Mouse (Mus musculus): ENCODE data around the gene Cep164. TPM values are rescaled to one million over a fixed set of nuclear protein-coding genes. Genes with fewer than 3 reads are reported as not detected.

Cep164 gene
- polyA plus RNA-seq, 1 experiment from 2014 or later = 20.6 TPM

DNA sequence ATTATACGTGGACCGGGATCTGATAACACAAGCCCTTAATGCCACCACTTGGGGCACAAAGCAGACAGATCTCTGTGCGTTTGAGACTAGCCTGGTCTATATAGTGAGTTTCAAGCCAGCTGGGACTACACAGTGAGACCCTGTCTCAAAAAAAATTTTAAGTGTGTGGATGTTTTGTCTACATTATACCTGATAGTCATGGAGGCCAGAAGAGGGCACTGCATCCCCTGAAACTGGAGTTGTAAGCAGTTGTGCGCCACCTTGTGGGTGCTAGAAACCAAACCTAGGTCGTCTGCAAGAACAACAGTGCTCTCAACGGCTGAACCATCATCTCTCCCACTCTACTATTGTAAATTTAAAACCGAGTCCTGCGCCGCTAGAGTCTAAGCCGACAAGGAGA lies 616 bp upstream of the Cep164 start:
- Histone ChIP-seq H3K9me3 (replicated peaks; ENCODE audit: low read length) (no peaks in the 10 kb centered on the region), H3K4me1 (replicated peaks; ENCODE audit: insufficient read depth, low read length) (peaks cover 4% of the 10 kb centered on the region; the same call in 1 of the 2 replicates), H3K9ac (ENCODE audit: low read depth, low read length) (no peak overlapping the region), H3K4me2 (ENCODE audit: low read length) (peak overlapping the region; percentile 90), H3K4me3 (replicated peaks; ENCODE audit: low read depth, low read length) (peak overlapping the region; percentile 84; the same call in 1 of the 2 replicates), H3K27me3 (ENCODE audit: insufficient read depth, low read length) (no peaks in the 10 kb centered on the region), H3K36me3 (ENCODE audit: insufficient read depth, low read length) (no peaks in the 10 kb centered on the region), H3K27ac (no peak overlapping the region)
- peak; percentile 92 for TF ChIP-seq CTCF (IDR thresholded peaks at IDR 0.05; ENCODE audit: low read depth)
- DNase-seq (ENCODE audit: low spot score) = peak; percentile 82
- no peak for ATAC-seq (replicated peaks; ENCODE audit: low FRiP score, low read depth)
- 36% methylated on average over 10 of the region's 10 CpGs for WGBS

DNA sequence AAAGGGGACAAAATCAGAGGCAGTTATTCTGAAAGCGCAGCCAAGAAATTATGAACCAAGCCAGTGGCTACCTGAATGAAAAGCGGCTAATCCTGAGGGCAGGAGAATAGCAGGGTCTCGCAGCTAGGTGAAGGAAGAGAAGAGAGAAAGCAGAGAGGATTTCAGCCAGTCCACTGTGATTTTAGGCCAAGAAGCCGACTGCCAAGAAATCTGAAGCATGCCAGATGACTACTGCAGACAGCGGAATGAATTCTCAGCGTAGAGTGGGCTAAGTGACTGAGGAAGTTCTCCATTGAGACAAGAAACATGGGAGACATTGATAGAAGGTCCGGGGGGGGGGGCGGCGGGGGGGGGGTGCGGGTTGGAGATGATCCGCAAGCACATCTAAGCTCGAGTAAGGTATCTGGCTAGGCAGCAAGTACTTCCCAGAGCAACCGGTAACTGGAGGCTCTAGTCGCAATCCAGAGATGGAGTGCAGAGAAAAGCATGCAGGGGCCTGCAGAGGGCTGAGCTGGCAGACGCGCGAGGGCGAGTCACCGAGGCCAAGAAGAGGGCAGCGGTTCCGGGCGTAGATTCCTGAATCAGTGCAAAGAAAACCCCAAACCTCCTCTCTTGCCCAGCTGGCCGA lies 714 bp downstream of the Cep164 start:
- ATAC-seq (replicated peaks; ENCODE audit: low FRiP score, low read depth) = peak; percentile 15; the same call in 1 of the 2 replicates
- no peak for TF ChIP-seq CTCF (IDR thresholded peaks at IDR 0.05; ENCODE audit: low read depth)
- peak overlapping the region; percentile 78 for H3K27ac ChIP-seq
- H3K36me3 ChIP-seq (ENCODE audit: insufficient read depth, low read length) = no peaks in the 10 kb centered on the region
- no peaks in the 10 kb centered on the region for H3K9me3 ChIP-seq (replicated peaks; ENCODE audit: low read length)
- peak overlapping the region; percentile 90 for H3K4me2 ChIP-seq (ENCODE audit: low read length)
- no peaks in the 10 kb centered on the region for H3K27me3 ChIP-seq (ENCODE audit: insufficient read depth, low read length)
- H3K4me1 ChIP-seq (replicated peaks; ENCODE audit: insufficient read depth, low read length) = peaks cover 4% of the 10 kb centered on the region; the same call in 1 of the 2 replicates
- DNase-seq (ENCODE audit: low spot score) = peak; percentile 57
- H3K4me3 ChIP-seq (replicated peaks; ENCODE audit: low read depth, low read length) = peak overlapping the region; percentile 84
- WGBS = 5% methylated on average over 22 of the region's 23 CpGs
- H3K9ac ChIP-seq (ENCODE audit: low read depth, low read length) = peak overlapping the region; percentile 77

DNA sequence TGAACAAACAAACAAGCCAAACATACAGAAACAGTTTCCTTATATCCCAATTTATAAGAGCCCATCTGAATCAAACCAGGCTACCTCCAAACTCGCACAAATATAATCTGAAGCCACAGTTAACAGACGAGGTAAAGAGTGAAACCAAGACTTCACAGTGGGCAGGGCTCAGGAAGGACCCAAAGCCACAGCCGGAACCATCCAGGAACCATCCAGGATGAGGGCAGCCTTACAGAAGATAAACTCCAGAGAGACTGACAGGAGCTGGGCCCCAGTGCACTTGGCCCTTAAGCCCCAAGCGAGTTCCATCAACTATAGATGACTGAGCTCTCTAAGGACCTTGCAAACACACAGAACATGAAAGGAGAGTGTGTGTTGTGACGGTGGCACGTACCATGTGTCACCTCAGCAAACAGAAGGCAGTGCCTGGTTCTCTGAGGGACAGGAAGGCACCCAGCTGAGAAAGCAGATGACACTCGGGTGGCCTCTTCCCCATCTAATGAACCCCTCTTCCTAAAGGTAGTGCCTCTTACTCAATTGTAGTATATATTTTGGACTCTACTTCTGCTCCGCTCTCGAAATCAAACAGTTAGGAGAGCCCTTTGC lies 10.0 kb downstream of the Cep164 start:
- H3K27ac ChIP-seq = no peak overlapping the region
- no peaks in the 10 kb centered on the region; the same call in 1 of the 2 replicates for H3K4me1 ChIP-seq (replicated peaks; ENCODE audit: insufficient read depth, low read length)
- H3K27me3 ChIP-seq (ENCODE audit: insufficient read depth, low read length) = no peaks in the 10 kb centered on the region
- WGBS = 86% methylated on average over 9 of the region's 9 CpGs
- no peak overlapping the region for H3K4me2 ChIP-seq (ENCODE audit: low read length)
- no peak for TF ChIP-seq CTCF (IDR thresholded peaks at IDR 0.05; ENCODE audit: low read depth)
- ATAC-seq (replicated peaks; ENCODE audit: low FRiP score, low read depth) = no peak
- no peaks in the 10 kb centered on the region for H3K9me3 ChIP-seq (replicated peaks; ENCODE audit: low read length)
- no peak overlapping the region for H3K9ac ChIP-seq (ENCODE audit: low read depth, low read length)
- peaks cover 28% of the 10 kb centered on the region; the same call in 1 of the 2 replicates for H3K36me3 ChIP-seq (ENCODE audit: insufficient read depth, low read length)
- no peak for DNase-seq (ENCODE audit: low spot score)
- no peak overlapping the region for H3K4me3 ChIP-seq (replicated peaks; ENCODE audit: low read depth, low read length)

DNA sequence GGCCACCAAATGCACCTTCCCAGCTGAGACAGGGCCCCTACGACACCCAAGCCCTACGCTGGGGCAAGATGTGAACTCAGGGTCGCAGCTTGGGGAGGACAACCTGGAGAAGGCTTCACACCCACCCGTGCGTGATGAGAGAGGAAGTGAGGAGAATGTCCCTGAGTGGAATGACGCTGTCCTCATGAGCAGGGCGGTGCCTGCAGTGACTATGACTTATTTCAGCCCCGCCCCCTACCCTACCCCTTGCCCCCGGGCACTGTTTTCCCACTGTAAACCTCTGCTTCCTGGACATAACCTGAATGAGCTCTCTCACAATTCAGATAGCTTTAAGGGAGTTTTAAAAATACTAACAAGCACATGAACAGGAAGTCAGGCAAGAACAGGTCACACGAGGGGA lies 13.0 kb downstream of the Cep164 start:
- peak; percentile 14 for DNase-seq (ENCODE audit: low spot score)
- H3K4me2 ChIP-seq (ENCODE audit: low read length) = no peak overlapping the region; the same call in 1 of the 2 replicates
- ATAC-seq (replicated peaks; ENCODE audit: low FRiP score, low read depth) = no peak; the same call in 1 of the 2 replicates
- no peaks in the 10 kb centered on the region; the same call in 1 of the 2 replicates for H3K4me1 ChIP-seq (replicated peaks; ENCODE audit: insufficient read depth, low read length)
- TF ChIP-seq CTCF (IDR thresholded peaks at IDR 0.05; ENCODE audit: low read depth) = no peak
- 52% methylated on average over 10 of the region's 10 CpGs for WGBS
- no peaks in the 10 kb centered on the region for H3K9me3 ChIP-seq (replicated peaks; ENCODE audit: low read length)
- H3K9ac ChIP-seq (ENCODE audit: low read depth, low read length) = no peak overlapping the region
- H3K27ac ChIP-seq = no peak overlapping the region
- no peak overlapping the region for H3K4me3 ChIP-seq (replicated peaks; ENCODE audit: low read depth, low read length)
- H3K36me3 ChIP-seq (ENCODE audit: insufficient read depth, low read length) = peaks cover 19% of the 10 kb centered on the region; the same call in 1 of the 2 replicates
- no peaks in the 10 kb centered on the region for H3K27me3 ChIP-seq (ENCODE audit: insufficient read depth, low read length)

DNA sequence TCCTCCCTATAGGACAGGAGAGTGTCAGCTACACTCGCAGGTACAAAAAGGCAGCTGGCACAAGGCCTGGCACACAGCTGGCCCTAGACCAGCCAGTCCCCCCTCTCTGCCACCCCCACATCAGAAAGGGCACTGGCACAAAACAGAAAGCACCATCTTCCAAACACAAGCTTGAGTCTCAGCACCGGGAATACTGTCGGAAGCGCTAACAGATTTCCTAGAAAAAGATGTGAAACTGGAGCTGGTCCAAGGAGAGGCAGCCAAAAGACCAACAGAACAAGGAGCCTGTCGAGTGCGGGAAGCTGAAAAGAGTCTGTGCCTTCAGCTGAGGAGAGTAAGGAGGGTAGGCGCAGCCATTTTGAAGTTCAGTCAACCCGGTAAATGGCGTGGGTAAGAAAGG lies 13.4 kb downstream of the Cep164 start:
- H3K9me3 ChIP-seq (replicated peaks; ENCODE audit: low read length) = no peaks in the 10 kb centered on the region
- H3K9ac ChIP-seq (ENCODE audit: low read depth, low read length) = no peak overlapping the region
- no peaks in the 10 kb centered on the region; the same call in 1 of the 2 replicates for H3K4me1 ChIP-seq (replicated peaks; ENCODE audit: insufficient read depth, low read length)
- no peak overlapping the region; the same call in 1 of the 2 replicates for H3K4me2 ChIP-seq (ENCODE audit: low read length)
- H3K36me3 ChIP-seq (ENCODE audit: insufficient read depth, low read length) = peaks cover 14% of the 10 kb centered on the region; the same call in 1 of the 2 replicates
- ATAC-seq (replicated peaks; ENCODE audit: low FRiP score, low read depth) (no peak), DNase-seq (ENCODE audit: low spot score) (peak; percentile 35)
- no peak for TF ChIP-seq CTCF (IDR thresholded peaks at IDR 0.05; ENCODE audit: low read depth)
- H3K27ac ChIP-seq = no peak overlapping the region
- WGBS = 64% methylated on average over 9 of the region's 9 CpGs
- no peak overlapping the region for H3K4me3 ChIP-seq (replicated peaks; ENCODE audit: low read depth, low read length)
- no peaks in the 10 kb centered on the region for H3K27me3 ChIP-seq (ENCODE audit: insufficient read depth, low read length)

DNA sequence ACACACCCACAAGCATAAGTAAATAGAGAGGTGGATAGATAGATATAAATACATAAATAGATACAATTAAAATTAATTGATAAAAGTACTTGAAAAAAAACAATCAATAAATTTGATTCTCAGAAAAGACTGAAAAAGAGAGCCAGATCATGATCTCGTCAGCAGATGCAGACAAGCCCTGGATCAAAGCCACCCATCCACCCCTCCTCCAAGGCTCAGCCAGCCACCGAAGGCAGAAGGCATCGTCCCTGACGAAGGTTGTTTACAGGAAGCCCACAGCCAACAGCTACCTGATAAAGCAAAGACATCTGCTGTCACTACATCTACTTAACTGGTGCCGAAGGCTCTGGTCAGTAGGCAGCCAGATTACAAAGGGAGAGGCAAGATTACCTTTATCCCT lies 16.5 kb downstream of the Cep164 start:
- peaks cover 17% of the 10 kb centered on the region; the same call in 1 of the 2 replicates for H3K36me3 ChIP-seq (ENCODE audit: insufficient read depth, low read length)
- H3K9ac ChIP-seq (ENCODE audit: low read depth, low read length) = no peak overlapping the region
- no peaks in the 10 kb centered on the region for H3K27me3 ChIP-seq (ENCODE audit: insufficient read depth, low read length)
- no peaks in the 10 kb centered on the region for H3K9me3 ChIP-seq (replicated peaks; ENCODE audit: low read length)
- no peak for ATAC-seq (replicated peaks; ENCODE audit: low FRiP score, low read depth)
- H3K4me2 ChIP-seq (ENCODE audit: low read length) = no peak overlapping the region
- no peak overlapping the region for H3K4me3 ChIP-seq (replicated peaks; ENCODE audit: low read depth, low read length)
- no peaks in the 10 kb centered on the region; the same call in 1 of the 2 replicates for H3K4me1 ChIP-seq (replicated peaks; ENCODE audit: insufficient read depth, low read length)
- no peak for TF ChIP-seq CTCF (IDR thresholded peaks at IDR 0.05; ENCODE audit: low read depth)
- H3K27ac ChIP-seq = no peak overlapping the region
- 73% methylated on average over 5 of the region's 5 CpGs for WGBS
- DNase-seq (ENCODE audit: low spot score) = no peak

Data from kidney, postnatal 0 days (tissue).